Mouse (Mus musculus): ENCODE measurements around the gene Wnt5a. TPM values are rescaled to one million over a fixed set of nuclear protein-coding genes. Genes with fewer than 3 reads are reported as not detected.

Wnt5a gene
- polyA plus RNA-seq (2015; fragmentation: Nextera tagmentation; extraction: Ambion mirVana), result 100 and 102 TPM in 2 replicates

GRCm38 (mm10) chr14:28504101-28505050, at the start of gene Wnt5a:
Gene Wnt5a (plus strand): TSS chr14:28504750.
- Histone ChIP-seq H3K4me1 (peaks cover 27% of the 10 kb centered on the region), H3K36me3 (no peaks in the 10 kb centered on the region), H3K27ac (peak within 1 kb of the TSS; percentile 98), H3K9ac (peak within 1 kb of the TSS; percentile 81), H3K4me3 (peak within 1 kb of the TSS; percentile 73), H3K9me3 (no peaks in the 10 kb centered on the region), H3K4me2 (peak within 1 kb of the TSS; percentile 86), H3K27me3 (no peaks in the 10 kb centered on the region)
- ATAC-seq (ENCODE audit: insufficient number of reproducible peaks, low FRiP score, low TSS enrichment, low read depth), result peak; percentile 33
- WGBS, result under 1% methylated on average over 53 of the region's 53 CpGs

GRCm38 (mm10) chr14:28456372-28457076, 48.0 kb upstream of the Wnt5a start:
- no peaks in the 10 kb centered on the region for H3K9me3 ChIP-seq
- H3K27me3 ChIP-seq, result no peaks in the 10 kb centered on the region
- no peaks in the 10 kb centered on the region for H3K36me3 ChIP-seq
- H3K4me1 ChIP-seq, result peaks cover 7% of the 10 kb centered on the region; the same call in 1 of the 2 replicates
- H3K9ac ChIP-seq, result no peak overlapping the region
- H3K4me2 ChIP-seq, result no peak overlapping the region
- no peak overlapping the region for H3K4me3 ChIP-seq
- ATAC-seq (ENCODE audit: insufficient number of reproducible peaks, low FRiP score, low TSS enrichment, low read depth), result no peak
- no peak overlapping the region for H3K27ac ChIP-seq
- 58% methylated on average over 7 of the region's 7 CpGs for WGBS

- ATAC-seq (ENCODE audit: insufficient number of reproducible peaks, low FRiP score, low TSS enrichment, low read depth), result no peak
- no peaks in the 10 kb centered on the region for H3K36me3 ChIP-seq
- 48% methylated on average over 3 of the region's 3 CpGs for WGBS
- no peaks in the 10 kb centered on the region for H3K27me3 ChIP-seq
- no peak overlapping the region for H3K27ac ChIP-seq
- H3K4me1 ChIP-seq, result peaks cover 7% of the 10 kb centered on the region; the same call in 1 of the 2 replicates
- H3K9me3 ChIP-seq, result no peaks in the 10 kb centered on the region
- H3K9ac ChIP-seq, result no peak overlapping the region
- no peak overlapping the region for H3K4me3 ChIP-seq
- H3K4me2 ChIP-seq, result no peak overlapping the region
Observed at GRCm38 (mm10) chr14:28457428-28457827, 47.1 kb upstream of the Wnt5a start.

- 18% methylated on average over 5 of the region's 5 CpGs for WGBS
- no peak overlapping the region for H3K4me2 ChIP-seq
- H3K4me3 ChIP-seq, result no peak overlapping the region
- H3K27ac ChIP-seq, result 0 out of 2 replicates have a peak overlapping the region, but pooled peaks have one; percentile 38
- H3K27me3 ChIP-seq, result no peaks in the 10 kb centered on the region
- H3K9ac ChIP-seq, result no peak overlapping the region
- H3K4me1 ChIP-seq, result peaks cover 27% of the 10 kb centered on the region
- no peaks in the 10 kb centered on the region for H3K9me3 ChIP-seq
- no peak for ATAC-seq (ENCODE audit: insufficient number of reproducible peaks, low FRiP score, low TSS enrichment, low read depth)
- no peaks in the 10 kb centered on the region for H3K36me3 ChIP-seq
Observed at GRCm38 (mm10) chr14:28467956-28468355, 36.6 kb upstream of the Wnt5a start.

- Histone ChIP-seq H3K4me3 (no peak overlapping the region), H3K9me3 (no peaks in the 10 kb centered on the region), H3K4me2 (no peak overlapping the region), H3K27me3 (no peaks in the 10 kb centered on the region), H3K9ac (no peak overlapping the region), H3K27ac (no peak overlapping the region), H3K4me1 (peaks cover 27% of the 10 kb centered on the region), H3K36me3 (no peaks in the 10 kb centered on the region)
- WGBS, result 15% methylated on average over 4 of the region's 4 CpGs
- ATAC-seq (ENCODE audit: insufficient number of reproducible peaks, low FRiP score, low TSS enrichment, low read depth), result no peak
Observed at GRCm38 (mm10) chr14:28469696-28470095, 34.9 kb upstream of the Wnt5a start.

GRCm38 (mm10) chr14:28470212-28470611, 34.3 kb upstream of the Wnt5a start:
- H3K4me3 ChIP-seq, result no peak overlapping the region
- peaks cover 30% of the 10 kb centered on the region for H3K4me1 ChIP-seq
- H3K36me3 ChIP-seq, result no peaks in the 10 kb centered on the region
- H3K27me3 ChIP-seq, result no peaks in the 10 kb centered on the region
- no peak for ATAC-seq (ENCODE audit: insufficient number of reproducible peaks, low FRiP score, low TSS enrichment, low read depth)
- no peak overlapping the region for H3K4me2 ChIP-seq
- no peak overlapping the region for H3K27ac ChIP-seq
- H3K9ac ChIP-seq, result no peak overlapping the region
- H3K9me3 ChIP-seq, result no peaks in the 10 kb centered on the region
- WGBS, result 39% methylated on average over 6 of the region's 6 CpGs

GRCm38 (mm10) chr14:28475012-28475411, 29.5 kb upstream of the Wnt5a start:
- Histone ChIP-seq H3K9me3 (no peaks in the 10 kb centered on the region), H3K4me3 (no peak overlapping the region), H3K36me3 (no peaks in the 10 kb centered on the region), H3K4me1 (peaks cover 10% of the 10 kb centered on the region), H3K27me3 (no peaks in the 10 kb centered on the region), H3K9ac (no peak overlapping the region), H3K27ac (no peak overlapping the region), H3K4me2 (no peak overlapping the region)
- WGBS, result 58% methylated on average over 3 of the region's 3 CpGs
- no peak for ATAC-seq (ENCODE audit: insufficient number of reproducible peaks, low FRiP score, low TSS enrichment, low read depth)

- Histone ChIP-seq H3K9ac (no peak overlapping the region), H3K9me3 (no peaks in the 10 kb centered on the region), H3K4me2 (no peak overlapping the region), H3K27ac (no peak overlapping the region), H3K4me1 (peaks cover 6% of the 10 kb centered on the region), H3K36me3 (no peaks in the 10 kb centered on the region), H3K4me3 (no peak overlapping the region), H3K27me3 (no peaks in the 10 kb centered on the region)
- no peak for ATAC-seq (ENCODE audit: insufficient number of reproducible peaks, low FRiP score, low TSS enrichment, low read depth)
- WGBS, result 28% methylated on average over 7 of the region's 7 CpGs
Observed at GRCm38 (mm10) chr14:28475421-28475820, 29.1 kb upstream of the Wnt5a start.

- peaks cover 6% of the 10 kb centered on the region for H3K4me1 ChIP-seq
- no peak overlapping the region for H3K4me2 ChIP-seq
- no peaks in the 10 kb centered on the region for H3K27me3 ChIP-seq
Observed at GRCm38 (mm10) chr14:28476746-28477145, 27.8 kb upstream of the Wnt5a start.

GRCm38 (mm10) chr14:28480866-28481265, 23.7 kb upstream of the Wnt5a start:
- no peak overlapping the region for H3K4me2 ChIP-seq
- H3K9me3 ChIP-seq, result no peaks in the 10 kb centered on the region
- H3K27me3 ChIP-seq, result no peaks in the 10 kb centered on the region
- H3K9ac ChIP-seq, result no peak overlapping the region
- H3K27ac ChIP-seq, result no peak overlapping the region
- ATAC-seq (ENCODE audit: insufficient number of reproducible peaks, low FRiP score, low TSS enrichment, low read depth), result no peak
- no peak overlapping the region for H3K4me3 ChIP-seq
- WGBS, result 94% methylated on average over 1 of the region's 1 CpGs
- no peaks in the 10 kb centered on the region; the same call in 1 of the 2 replicates for H3K4me1 ChIP-seq
- no peaks in the 10 kb centered on the region for H3K36me3 ChIP-seq

More at GRCm38 (mm10) chr14:28476746-28477145, 27.8 kb upstream of the Wnt5a start:
- no peaks in the 10 kb centered on the region for H3K9me3 ChIP-seq
- H3K4me3 ChIP-seq, result no peak overlapping the region
- H3K27ac ChIP-seq, result no peak overlapping the region
- ATAC-seq (ENCODE audit: insufficient number of reproducible peaks, low FRiP score, low TSS enrichment, low read depth), result no peak
- no peaks in the 10 kb centered on the region for H3K36me3 ChIP-seq
- no peak overlapping the region for H3K9ac ChIP-seq
- 79% methylated on average over 3 of the region's 3 CpGs for WGBS

- H3K9me3 ChIP-seq, result no peaks in the 10 kb centered on the region
- no peak overlapping the region for H3K4me2 ChIP-seq
- 83% methylated on average over 4 of the region's 4 CpGs for WGBS
- no peak overlapping the region for H3K9ac ChIP-seq
- H3K36me3 ChIP-seq, result no peaks in the 10 kb centered on the region
- no peaks in the 10 kb centered on the region for H3K4me1 ChIP-seq
- H3K27me3 ChIP-seq, result no peaks in the 10 kb centered on the region
- no peak for ATAC-seq (ENCODE audit: insufficient number of reproducible peaks, low FRiP score, low TSS enrichment, low read depth)
- no peak overlapping the region for H3K4me3 ChIP-seq
- H3K27ac ChIP-seq, result no peak overlapping the region
Observed at GRCm38 (mm10) chr14:28493806-28494205, 10.7 kb upstream of the Wnt5a start.

GRCm38 (mm10) chr14:28494273-28494672, 10.3 kb upstream of the Wnt5a start:
- Histone ChIP-seq H3K4me1 (no peaks in the 10 kb centered on the region), H3K27ac (no peak overlapping the region), H3K36me3 (no peaks in the 10 kb centered on the region), H3K27me3 (no peaks in the 10 kb centered on the region), H3K9ac (no peak overlapping the region), H3K4me3 (no peak overlapping the region), H3K9me3 (no peaks in the 10 kb centered on the region), H3K4me2 (no peak overlapping the region)
- ATAC-seq (ENCODE audit: insufficient number of reproducible peaks, low FRiP score, low TSS enrichment, low read depth), result no peak
- WGBS, result 89% methylated on average over 5 of the region's 5 CpGs

Measured in limb, embryonic 15.5 days (tissue).